Mouse (Mus musculus) lung, postnatal 0 days (tissue): ENCODE data around the gene Rapgef2. TPM values are rescaled to one million over a fixed set of nuclear protein-coding genes. Genes with fewer than 3 reads are reported as not detected.
"Not testable (repeated sequence)": the region's sequence is repeated elsewhere in the genome, so short reads cannot be mapped to it uniquely, and the experiment has no call there.

Source experiments
- ATAC-seq: fragments of 200-750 bp; cut with Nextera tagmentation; 2 replicates; pipeline ENCODE4 v1.8.0; 2017; ENCODE audit warnings: moderate library complexity
- DNase-seq: peaks from one replicate; pipeline ENCODE4 v3.0.0-alpha.2; 2016; ENCODE audit warnings: low spot score
- H3K27ac ChIP-seq: fragments of 300-500 bp; sonication (generic); 2 replicates; pipeline ENCODE4 v1.5.1; 2014; ENCODE audit warnings: antibody characterized with exemption, mild to moderate bottlenecking, low read length, mixed read lengths
- H3K27me3 ChIP-seq: fragments of 300-500 bp; sonication (generic); replicated peaks from 2 replicates; pipeline ENCODE4 v1.6.1; 2014; ENCODE audit warnings: low read length, mixed read lengths; ENCODE audit not compliant: insufficient read depth
- H3K36me3 ChIP-seq: fragments of 300-500 bp; sonication (generic); 2 replicates; pipeline ENCODE4 v1.6.1; 2014; ENCODE audit warnings: low read length, mixed read lengths; ENCODE audit not compliant: insufficient read depth
- H3K4me1 ChIP-seq: fragments of 300-500 bp; sonication (generic); 2 replicates; pipeline ENCODE4 v1.6.1; 2014; ENCODE audit warnings: antibody characterized with exemption, low read depth, low read length, mixed read lengths; ENCODE audit not compliant: insufficient read depth
- H3K4me2 ChIP-seq: fragments of 300-500 bp; sonication (generic); replicated peaks from 2 replicates; pipeline ENCODE4 v1.6.1; 2014; ENCODE audit warnings: low read depth, mild to moderate bottlenecking, low read length, moderate library complexity, mixed read lengths
- H3K4me3 ChIP-seq: fragments of 300-500 bp; sonication (generic); 2 replicates; pipeline ENCODE4 v1.5.1; 2014; ENCODE audit warnings: low read depth, low read length
- H3K9ac ChIP-seq: fragments of 300-500 bp; sonication (generic); replicated peaks from 2 replicates; pipeline ENCODE4 v1.6.1; 2014; ENCODE audit warnings: low read depth, mild to moderate bottlenecking
- H3K9me3 ChIP-seq: fragments of 300-500 bp; sonication (generic); 2 replicates; pipeline ENCODE4 v1.6.1; 2016; ENCODE audit warnings: low read length, mixed read lengths
- CTCF ChIP-seq: IDR thresholded peaks from 2 replicates; pipeline ENCODE4 v1.5.1; 2016; ENCODE audit warnings: antibody characterized with exemption, mild to moderate bottlenecking
- EP300 ChIP-seq: IDR thresholded peaks from 2 replicates; pipeline ENCODE4 v1.6.1; 2016; ENCODE audit warnings: antibody characterized with exemption, mild to moderate bottlenecking, control low read depth
- WGBS: fragments of 180-500 bp; shearing (Covaris S2); extraction: QIAGEN DNeasy Blood & Tissue Kit; methylation state at CpG from one replicate; pipeline ENCODE4 v1.1.7; 2014; 5-methylcytosine and 5-hydroxymethylcytosine counted together
- polyA plus RNA-seq: library from polyadenylated mRNA; unstranded; fragments of >200 nt; fragmentation: Nextera tagmentation; extraction: Ambion mirVana; gene quantifications from 2 replicates; pipeline ENCODE4 v1.2.1, GENCODE M21; 2015

The Rapgef2 gene
- polyA plus RNA-seq, 1 experiment from 2014 or later: 5.8 TPM

DNA sequence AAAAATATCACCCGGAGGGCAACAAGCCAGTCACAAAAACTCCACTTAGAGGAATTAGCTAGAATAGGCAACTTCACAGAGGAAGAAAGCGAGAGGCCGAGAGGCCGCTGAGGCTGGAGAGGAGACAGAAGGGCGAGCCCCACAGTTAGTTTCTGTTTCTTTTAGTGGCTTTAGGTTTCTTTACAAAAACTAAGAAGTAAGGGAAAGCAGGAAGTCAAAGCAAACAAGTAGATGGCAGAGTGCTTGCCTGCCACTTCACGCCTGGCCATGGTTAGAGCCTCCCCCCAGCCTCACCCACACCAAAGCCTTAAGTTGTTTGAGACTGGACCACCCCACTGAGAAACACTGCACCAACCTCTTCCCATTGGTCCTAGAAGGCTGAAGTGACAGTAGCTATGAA is 108.2 kb downstream of the Rapgef2 start:
- H3K9ac ChIP-seq: peak overlapping the region; percentile 13; the same call in 1 of the 2 replicates
- H3K36me3 ChIP-seq: no peaks in the 10 kb centered on the region
- TF ChIP-seq CTCF (no peak), EP300 (no peak)
- no peaks in the 10 kb centered on the region for H3K27me3 ChIP-seq
- no peaks in the 10 kb centered on the region for H3K9me3 ChIP-seq
- H3K4me3 ChIP-seq: 0 out of 2 replicates have a peak overlapping the region, but pooled peaks have one; percentile 12
- H3K4me1 ChIP-seq: peaks cover 30% of the 10 kb centered on the region; the same call in 1 of the 2 replicates
- peak overlapping the region; percentile 78 for H3K27ac ChIP-seq
- WGBS: 53% methylated on average over 6 of the region's 6 CpGs
- H3K4me2 ChIP-seq: peak overlapping the region; percentile 44
- peak; percentile 2; the same call in 1 of the 2 replicates for ATAC-seq
- DNase-seq: peak; percentile 71

DNA sequence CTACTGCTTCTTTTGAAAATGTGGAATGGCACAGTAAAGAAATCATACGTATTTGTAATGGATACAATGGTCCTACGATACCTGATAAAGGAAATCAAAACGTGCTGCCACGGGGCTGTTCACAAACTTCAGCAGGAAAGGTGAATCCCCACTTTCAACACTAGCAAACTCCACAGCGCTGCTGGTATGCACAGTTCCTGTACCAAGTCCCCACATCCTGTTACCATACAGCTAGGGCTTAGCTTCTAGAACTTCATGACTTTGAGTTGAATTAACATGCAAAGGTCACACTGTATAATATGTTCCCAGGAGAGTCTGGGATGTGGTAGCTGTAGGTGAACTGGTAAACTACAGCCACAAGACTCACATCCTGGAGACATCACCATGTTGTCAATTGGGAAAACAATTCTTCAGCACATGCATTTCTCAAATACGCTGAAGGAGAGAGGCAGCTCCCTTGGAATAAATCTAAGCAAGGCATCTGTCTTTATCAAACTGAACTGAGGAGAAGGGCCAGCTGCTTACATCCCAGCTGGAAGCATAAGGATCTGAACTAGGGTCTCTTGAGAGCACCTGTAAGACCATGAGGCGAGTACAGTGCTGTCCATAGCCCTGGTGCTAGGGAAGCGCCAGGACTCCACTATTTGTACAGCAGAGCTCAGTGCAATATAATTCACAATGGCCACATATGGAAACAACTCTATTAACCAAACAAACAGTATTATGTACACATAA is 109.0 kb downstream of the Rapgef2 start:
- Histone ChIP-seq H3K4me2 (peak overlapping the region; percentile 44), H3K27ac (peak overlapping the region; percentile 78), H3K4me3 (no peak overlapping the region)

DNA sequence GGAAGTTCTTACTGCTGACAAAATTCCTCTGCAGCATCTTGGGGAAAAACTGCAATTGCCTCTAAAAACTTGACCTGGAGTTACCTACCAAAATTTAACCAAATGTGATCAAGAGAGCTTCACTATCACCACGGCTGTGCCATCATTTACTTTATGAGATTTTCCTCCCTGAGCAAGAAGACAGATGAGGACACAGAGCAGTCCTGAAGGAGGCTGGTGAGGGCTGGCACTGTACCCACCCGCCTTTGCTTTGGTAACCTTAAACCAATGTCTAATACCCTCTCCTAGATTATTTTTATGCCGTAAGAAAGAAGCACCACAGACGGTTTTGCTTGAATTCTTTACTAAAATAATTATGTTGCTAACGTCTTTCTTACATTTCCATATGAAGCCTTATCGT is 112.1 kb downstream of the Rapgef2 start:
- Histone ChIP-seq H3K4me1 (peaks cover 17% of the 10 kb centered on the region; the same call in 1 of the 2 replicates), H3K4me3 (no peak overlapping the region), H3K4me2 (no peak overlapping the region), H3K36me3 (no peaks in the 10 kb centered on the region), H3K27ac (no peak overlapping the region), H3K9ac (no peak overlapping the region), H3K9me3 (no peaks in the 10 kb centered on the region), H3K27me3 (no peaks in the 10 kb centered on the region)
- DNase-seq (no peak), ATAC-seq (no peak)
- no peak for TF ChIP-seq CTCF
- TF ChIP-seq EP300: no peak
- 85% methylated on average over 6 of the region's 6 CpGs for WGBS

More for the DNA sequence above, 109.0 kb downstream of the Rapgef2 start:
- H3K36me3 ChIP-seq: no peaks in the 10 kb centered on the region
- 63% methylated on average over 8 of the region's 8 CpGs for WGBS
- ATAC-seq: no peak
- DNase-seq: no peak
- TF ChIP-seq EP300 (no peak), CTCF (no peak)
- no peaks in the 10 kb centered on the region for H3K9me3 ChIP-seq
- no peak overlapping the region for H3K9ac ChIP-seq
- H3K27me3 ChIP-seq: no peaks in the 10 kb centered on the region
- H3K4me1 ChIP-seq: peaks cover 29% of the 10 kb centered on the region; the same call in 1 of the 2 replicates

DNA sequence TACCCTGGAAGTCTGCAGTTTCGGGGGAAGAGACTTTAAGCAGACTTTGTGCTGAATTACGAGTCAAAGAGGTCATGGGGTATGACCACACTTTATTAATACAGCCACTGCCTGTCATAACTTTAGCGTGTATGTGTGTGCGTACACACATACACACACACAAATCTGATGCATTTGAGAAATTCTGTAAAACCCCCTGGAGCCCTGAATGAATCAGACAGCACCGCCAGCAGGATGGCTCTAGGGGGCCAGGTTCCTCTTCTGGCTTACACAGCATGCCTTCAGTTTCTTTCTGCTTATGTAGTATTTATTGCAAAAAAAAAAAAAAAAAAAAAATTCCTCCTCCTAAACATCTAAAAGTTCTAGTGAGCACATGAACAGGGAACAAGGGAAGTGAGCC is 113.0 kb downstream of the Rapgef2 start:
- no peaks in the 10 kb centered on the region for H3K36me3 ChIP-seq
- H3K4me2 ChIP-seq: no peak overlapping the region
- H3K27ac ChIP-seq: no peak overlapping the region
- TF ChIP-seq EP300 (no peak), CTCF (no peak)
- H3K9ac ChIP-seq: no peak overlapping the region
- peaks cover 15% of the 10 kb centered on the region; the same call in 1 of the 2 replicates for H3K4me1 ChIP-seq
- no peaks in the 10 kb centered on the region for H3K9me3 ChIP-seq
- no peak for DNase-seq
- H3K27me3 ChIP-seq: no peaks in the 10 kb centered on the region
- ATAC-seq: no peak
- H3K4me3 ChIP-seq: no peak overlapping the region
- WGBS: 77% methylated on average over 5 of the region's 5 CpGs

DNA sequence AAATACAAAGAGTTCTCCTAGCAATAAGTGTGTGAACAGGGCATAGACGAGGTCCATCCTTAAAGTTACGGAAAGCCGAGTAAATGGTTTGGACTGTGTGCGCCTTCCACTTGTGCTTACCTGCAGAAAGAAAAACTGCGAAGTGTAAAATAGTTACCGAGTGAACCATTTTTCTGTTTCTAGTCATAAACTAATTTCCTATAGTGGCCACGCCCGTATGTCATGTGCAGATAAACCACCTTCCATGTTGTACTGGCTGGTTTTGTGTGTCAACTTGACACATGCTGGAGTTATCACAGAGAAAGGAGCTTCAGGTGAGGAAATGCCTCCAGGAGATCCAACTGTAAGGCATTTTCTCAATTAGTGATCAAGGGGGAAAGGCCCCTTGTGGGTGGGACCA is 115.2 kb downstream of the Rapgef2 start:
- not testable (repeated sequence) for H3K9ac ChIP-seq, H3K4me3 ChIP-seq, H3K9me3 ChIP-seq, DNase-seq, H3K27me3 ChIP-seq, ATAC-seq, H3K27ac ChIP-seq, H3K4me2 ChIP-seq, H3K4me1 ChIP-seq, H3K36me3 ChIP-seq
- WGBS: 95% methylated on average over 8 of the region's 8 CpGs

DNA sequence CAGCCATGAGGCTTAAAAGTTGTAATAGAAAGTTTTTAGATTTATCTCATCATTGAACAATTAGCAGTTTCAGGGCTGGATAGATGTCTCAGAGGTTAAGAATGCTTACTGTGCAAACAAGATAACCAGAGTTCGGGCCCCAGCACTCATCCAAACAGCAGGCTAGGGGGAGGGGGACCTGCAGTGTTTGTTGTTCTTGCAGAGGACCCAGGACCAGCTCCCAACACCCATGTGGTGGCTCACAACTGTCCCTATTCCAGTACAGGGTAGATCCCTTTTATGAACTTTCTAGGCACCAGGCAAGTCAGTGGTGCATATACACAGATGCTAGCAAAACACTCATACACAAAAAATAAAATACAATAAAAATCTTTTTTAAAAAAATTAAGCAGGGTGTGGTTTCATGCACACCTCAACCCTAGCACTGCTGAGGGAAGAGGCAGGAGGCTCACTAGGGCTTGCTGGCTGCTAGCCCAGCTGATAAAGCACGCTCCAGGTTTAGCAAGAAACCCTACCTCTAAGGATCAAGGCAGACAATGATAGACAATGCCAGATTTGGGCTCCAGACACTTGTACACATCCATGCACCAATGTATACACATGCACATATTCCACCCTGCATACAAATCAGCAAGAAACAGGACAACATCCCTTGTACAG is 118.0 kb downstream of the Rapgef2 start:
- ATAC-seq: no peak

More for the DNA sequence above, 118.0 kb downstream of the Rapgef2 start:
- H3K4me3 ChIP-seq: no peak overlapping the region
- H3K9me3 ChIP-seq: no peaks in the 10 kb centered on the region
- TF ChIP-seq EP300 (no peak), CTCF (no peak)
- DNase-seq: no peak
- H3K36me3 ChIP-seq: no peaks in the 10 kb centered on the region
- no peaks in the 10 kb centered on the region for H3K27me3 ChIP-seq
- H3K4me1 ChIP-seq: no peaks in the 10 kb centered on the region
- H3K27ac ChIP-seq: no peak overlapping the region
- no peak overlapping the region for H3K9ac ChIP-seq
- H3K4me2 ChIP-seq: no peak overlapping the region
- WGBS: 50% methylated on average over 2 of the region's 2 CpGs
